Mouse (Mus musculus) spleen, postnatal 14 days (tissue): ENCODE measurements around the gene Lrrc52.

Source experiments
- DNase-seq, 2 experiments: peaks; one replicate each; pipeline ENCODE4 v3.0.0; 2021 to 2022; ENCODE audit warnings: low spot score in 2 of 2

Lrrc52 gene

GRCm38 (mm10) chr1:167466765-167467426 lies at the start of gene Lrrc52:
Gene Lrrc52 (minus strand): TSS chr1:167466780.
- no peak for DNase-seq

- no peak for DNase-seq
Measured at GRCm38 (mm10) chr1:167511621-167512020, 45.0 kb upstream of the Lrrc52 start.

- DNase-seq, result no peak
Measured at GRCm38 (mm10) chr1:167506048-167506447, 39.5 kb upstream of the Lrrc52 start.

GRCm38 (mm10) chr1:167505427-167505826 lies 38.8 kb upstream of the Lrrc52 start:
- DNase-seq, result no peak

- DNase-seq, result no peak
Measured at GRCm38 (mm10) chr1:167499097-167499850, 32.7 kb upstream of the Lrrc52 start.

GRCm38 (mm10) chr1:167497991-167498390 lies 31.4 kb upstream of the Lrrc52 start:
- DNase-seq, result no peak

- DNase-seq, result no peak
Measured at GRCm38 (mm10) chr1:167497560-167497959, 31.0 kb upstream of the Lrrc52 start.

GRCm38 (mm10) chr1:167491501-167491900 lies 24.9 kb upstream of the Lrrc52 start:
- no peak for DNase-seq

- no peak for DNase-seq
Measured at GRCm38 (mm10) chr1:167487933-167488332, 21.4 kb upstream of the Lrrc52 start.

GRCm38 (mm10) chr1:167486959-167487680 lies 20.5 kb upstream of the Lrrc52 start:
- DNase-seq, result no peak

GRCm38 (mm10) chr1:167482863-167483262 lies 16.3 kb upstream of the Lrrc52 start:
- DNase-seq, result no peak

- no peak for DNase-seq
Measured at GRCm38 (mm10) chr1:167473585-167473984, 7.0 kb upstream of the Lrrc52 start.

- DNase-seq, result no peak
Measured at GRCm38 (mm10) chr1:167467916-167468315, 1.3 kb upstream of the Lrrc52 start.

GRCm38 (mm10) chr1:167457311-167457710 lies 9.3 kb downstream of the Lrrc52 start:
- DNase-seq, result no peak

GRCm38 (mm10) chr1:167453048-167453447 lies 13.5 kb downstream of the Lrrc52 start:
- DNase-seq, result no peak

GRCm38 (mm10) chr1:167452456-167452855 lies 14.1 kb downstream of the Lrrc52 start:
- no peak for DNase-seq

GRCm38 (mm10) chr1:167448598-167448997 lies 18.0 kb downstream of the Lrrc52 start:
- no peak for DNase-seq

GRCm38 (mm10) chr1:167448088-167448487 lies 18.5 kb downstream of the Lrrc52 start:
- DNase-seq, result no peak

GRCm38 (mm10) chr1:167446516-167446915 lies 20.1 kb downstream of the Lrrc52 start:
- DNase-seq, result no peak

- DNase-seq, result no peak
Measured at GRCm38 (mm10) chr1:167445167-167445566, 21.4 kb downstream of the Lrrc52 start.

- DNase-seq, result no peak
Measured at GRCm38 (mm10) chr1:167438231-167438885, 28.2 kb downstream of the Lrrc52 start.

- no peak for DNase-seq
Measured at GRCm38 (mm10) chr1:167437091-167437490, 29.5 kb downstream of the Lrrc52 start.
